Mouse (Mus musculus): ENCODE results near the gene Fyttd1. TPM values are rescaled to one million over a fixed set of nuclear protein-coding genes. Genes with fewer than 3 reads are reported as not detected.
"Not testable (repeated sequence)": the region's sequence is repeated elsewhere in the genome, so short reads cannot be mapped to it uniquely, and the experiment has no call there.

The Fyttd1 gene
- polyA plus RNA-seq, 1 experiment from 2014 or later: 78.1 TPM

- WGBS: 73% methylated on average over 1 of the region's 1 CpGs
- H3K4me3 ChIP-seq: no peak overlapping the region
- no peak for DNase-seq (ENCODE audit: low spot score)
Observed at GRCm38 (mm10) chr16:32935088-32935487, 57.8 kb downstream of the Fyttd1 start.

GRCm38 (mm10) chr16:32937358-32937757, 60.1 kb downstream of the Fyttd1 start:
- Histone ChIP-seq H3K27ac (no peak overlapping the region), H3K4me3 (no peak overlapping the region), H3K4me1 (replicated peaks) (peaks cover 5% of the 10 kb centered on the region), H3K27me3 (ENCODE audit: insufficient read depth, poor library complexity, severe bottlenecking) (no peaks in the 10 kb centered on the region), H3K9me3 (0 out of 2 replicates have a peak, but pooled peaks cover 3% of the 10 kb centered on the region), H3K36me3 (no peaks in the 10 kb centered on the region)
- DNase-seq (ENCODE audit: low spot score): no peak
- WGBS: 93% methylated on average over 2 of the region's 2 CpGs

More at GRCm38 (mm10) chr16:32935088-32935487, 57.8 kb downstream of the Fyttd1 start:
- Histone ChIP-seq H3K27ac (no peak overlapping the region), H3K36me3 (no peaks in the 10 kb centered on the region), H3K4me1 (replicated peaks) (peaks cover 5% of the 10 kb centered on the region), H3K9me3 (no peaks in the 10 kb centered on the region), H3K27me3 (ENCODE audit: insufficient read depth, poor library complexity, severe bottlenecking) (no peaks in the 10 kb centered on the region)

GRCm38 (mm10) chr16:32939301-32939700, 62.0 kb downstream of the Fyttd1 start:
- H3K4me3 ChIP-seq; DNase-seq (ENCODE audit: low spot score); H3K36me3 ChIP-seq; H3K27me3 ChIP-seq (ENCODE audit: insufficient read depth, poor library complexity, severe bottlenecking); H3K27ac ChIP-seq; H3K4me1 ChIP-seq (replicated peaks); H3K9me3 ChIP-seq: not testable (repeated sequence)
- WGBS: 25% methylated on average over 3 of the region's 3 CpGs

- H3K4me1 ChIP-seq (replicated peaks); DNase-seq (ENCODE audit: low spot score); H3K27me3 ChIP-seq (ENCODE audit: insufficient read depth, poor library complexity, severe bottlenecking); H3K9me3 ChIP-seq; H3K27ac ChIP-seq; H3K36me3 ChIP-seq; H3K4me3 ChIP-seq: not testable (repeated sequence)
- 90% methylated on average over 4 of the region's 4 CpGs for WGBS
Observed at GRCm38 (mm10) chr16:32939716-32940115, 62.4 kb downstream of the Fyttd1 start.

- not testable (repeated sequence) for H3K36me3 ChIP-seq; H3K27me3 ChIP-seq (ENCODE audit: insufficient read depth, poor library complexity, severe bottlenecking); H3K27ac ChIP-seq; DNase-seq (ENCODE audit: low spot score); H3K4me3 ChIP-seq; H3K9me3 ChIP-seq; H3K4me1 ChIP-seq (replicated peaks)
- WGBS: 91% methylated on average over 2 of the region's 2 CpGs
Observed at GRCm38 (mm10) chr16:32941226-32941625, 63.9 kb downstream of the Fyttd1 start.

- WGBS: 93% methylated on average over 5 of the region's 5 CpGs
Observed at GRCm38 (mm10) chr16:32942694-32943093, 65.4 kb downstream of the Fyttd1 start.

GRCm38 (mm10) chr16:32945379-32945778, 68.1 kb downstream of the Fyttd1 start:
- Histone ChIP-seq H3K27me3 (ENCODE audit: insufficient read depth, poor library complexity, severe bottlenecking) (no peaks in the 10 kb centered on the region), H3K4me1 (replicated peaks) (peaks cover 3% of the 10 kb centered on the region; the same call in 1 of the 2 replicates), H3K36me3 (peaks cover 3% of the 10 kb centered on the region), H3K4me3 (no peak overlapping the region), H3K9me3 (0 out of 2 replicates have a peak, but pooled peaks cover 3% of the 10 kb centered on the region), H3K27ac (no peak overlapping the region)
- 56% methylated on average over 5 of the region's 5 CpGs for WGBS
- no peak for DNase-seq (ENCODE audit: low spot score)

More at GRCm38 (mm10) chr16:32942694-32943093, 65.4 kb downstream of the Fyttd1 start:
- Histone ChIP-seq H3K36me3 (no peaks in the 10 kb centered on the region), H3K4me3 (no peak overlapping the region), H3K9me3 (0 out of 2 replicates have a peak, but pooled peaks cover 3% of the 10 kb centered on the region), H3K27me3 (ENCODE audit: insufficient read depth, poor library complexity, severe bottlenecking) (no peaks in the 10 kb centered on the region), H3K4me1 (replicated peaks) (peaks cover under 1% of the 10 kb centered on the region), H3K27ac (no peak overlapping the region)
- no peak for DNase-seq (ENCODE audit: low spot score)

- Histone ChIP-seq H3K4me1 (replicated peaks) (peaks cover 3% of the 10 kb centered on the region; the same call in 1 of the 2 replicates), H3K9me3 (no peaks in the 10 kb centered on the region), H3K27ac (no peak overlapping the region), H3K4me3 (no peak overlapping the region), H3K36me3 (peaks cover 14% of the 10 kb centered on the region), H3K27me3 (ENCODE audit: insufficient read depth, poor library complexity, severe bottlenecking) (no peaks in the 10 kb centered on the region)
- 79% methylated on average over 8 of the region's 8 CpGs for WGBS
- no peak for DNase-seq (ENCODE audit: low spot score)
Observed at GRCm38 (mm10) chr16:32948016-32948415, 70.7 kb downstream of the Fyttd1 start.

GRCm38 (mm10) chr16:32948656-32949055, 71.4 kb downstream of the Fyttd1 start:
- Histone ChIP-seq H3K9me3 (no peaks in the 10 kb centered on the region), H3K27me3 (ENCODE audit: insufficient read depth, poor library complexity, severe bottlenecking) (no peaks in the 10 kb centered on the region), H3K4me3 (no peak overlapping the region), H3K27ac (no peak overlapping the region), H3K4me1 (replicated peaks) (peaks cover 3% of the 10 kb centered on the region; the same call in 1 of the 2 replicates), H3K36me3 (peaks cover 14% of the 10 kb centered on the region)
- no peak for DNase-seq (ENCODE audit: low spot score)
- WGBS: 90% methylated on average over 5 of the region's 5 CpGs

- H3K36me3 ChIP-seq: peaks cover 15% of the 10 kb centered on the region
- H3K27me3 ChIP-seq (ENCODE audit: insufficient read depth, poor library complexity, severe bottlenecking): no peaks in the 10 kb centered on the region
- H3K27ac ChIP-seq: no peak overlapping the region
- no peak for DNase-seq (ENCODE audit: low spot score)
- H3K9me3 ChIP-seq: no peaks in the 10 kb centered on the region
- H3K4me3 ChIP-seq: no peak overlapping the region
- H3K4me1 ChIP-seq (replicated peaks): peaks cover 3% of the 10 kb centered on the region; the same call in 1 of the 2 replicates
Observed at GRCm38 (mm10) chr16:32949281-32949680, 72.0 kb downstream of the Fyttd1 start.

GRCm38 (mm10) chr16:32951074-32951473, 73.8 kb downstream of the Fyttd1 start:
- Histone ChIP-seq H3K4me1 (replicated peaks) (0 out of 2 replicates have a peak, but pooled peaks cover 3% of the 10 kb centered on the region), H3K27ac (no peak overlapping the region), H3K27me3 (ENCODE audit: insufficient read depth, poor library complexity, severe bottlenecking) (no peaks in the 10 kb centered on the region), H3K9me3 (no peaks in the 10 kb centered on the region), H3K36me3 (peaks cover 28% of the 10 kb centered on the region), H3K4me3 (no peak overlapping the region)
- no peak for DNase-seq (ENCODE audit: low spot score)
- WGBS: 79% methylated on average over 2 of the region's 2 CpGs

- 86% methylated on average over 5 of the region's 5 CpGs for WGBS
- Histone ChIP-seq H3K9me3 (no peaks in the 10 kb centered on the region), H3K27me3 (ENCODE audit: insufficient read depth, poor library complexity, severe bottlenecking) (no peaks in the 10 kb centered on the region), H3K4me3 (no peak overlapping the region), H3K4me1 (replicated peaks) (no peaks in the 10 kb centered on the region), H3K36me3 (peaks cover 41% of the 10 kb centered on the region), H3K27ac (no peak overlapping the region)
- no peak for DNase-seq (ENCODE audit: low spot score)
Observed at GRCm38 (mm10) chr16:32953806-32954205, 76.5 kb downstream of the Fyttd1 start.

- Histone ChIP-seq H3K4me1 (replicated peaks) (no peaks in the 10 kb centered on the region), H3K36me3 (peaks cover 46% of the 10 kb centered on the region), H3K27me3 (ENCODE audit: insufficient read depth, poor library complexity, severe bottlenecking) (no peaks in the 10 kb centered on the region), H3K4me3 (no peak overlapping the region), H3K9me3 (no peaks in the 10 kb centered on the region), H3K27ac (no peak overlapping the region)
- 89% methylated on average over 5 of the region's 6 CpGs for WGBS
- no peak for DNase-seq (ENCODE audit: low spot score)
Observed at GRCm38 (mm10) chr16:32954304-32954703, 77.0 kb downstream of the Fyttd1 start.

- no peak overlapping the region for H3K4me3 ChIP-seq
- no peaks in the 10 kb centered on the region for H3K9me3 ChIP-seq
- no peak overlapping the region for H3K27ac ChIP-seq
- H3K36me3 ChIP-seq: peaks cover 57% of the 10 kb centered on the region
- DNase-seq (ENCODE audit: low spot score): no peak
- no peaks in the 10 kb centered on the region for H3K27me3 ChIP-seq (ENCODE audit: insufficient read depth, poor library complexity, severe bottlenecking)
- WGBS: 66% methylated on average over 5 of the region's 5 CpGs
- H3K4me1 ChIP-seq (replicated peaks): no peaks in the 10 kb centered on the region
Observed at GRCm38 (mm10) chr16:32956889-32957288, 79.6 kb downstream of the Fyttd1 start.

Data from hindbrain, embryonic 10.5 days (tissue).